Mouse (Mus musculus): ENCODE results near the gene Lrp5. TPM values are rescaled to one million over a fixed set of nuclear protein-coding genes. Genes with fewer than 3 reads are reported as not detected.

The Lrp5 gene
- total RNA-seq, 2 experiments from 2014 or later = 9.5 to 10.5 TPM

- DNase-seq (ENCODE audit: low spot score in 2 of 2) = peak; percentile 81 to 82
- intact Hi-C loops (cut with DNase I) = loop anchor here (5.0 kb wide), 1 partner anchor 77 kb away; no protein-coding TSS in a partner anchor
Measured at GRCm38 (mm10) chr19:3699508-3700438, 13.4 kb upstream of the Lrp5 start.

- intact Hi-C loops (cut with DNase I) = loop anchor here (5.0 kb wide), 1 partner anchor 76 kb away; no protein-coding TSS in a partner anchor
- no peak for DNase-seq (ENCODE audit: low spot score in 2 of 2)
Measured at GRCm38 (mm10) chr19:3698035-3698434, 11.7 kb upstream of the Lrp5 start.

- no peak for DNase-seq (ENCODE audit: low spot score in 2 of 2)
- intact Hi-C loops (cut with DNase I) = loop anchor here (5.0 kb wide), 1 partner anchor 74 kb away; no protein-coding TSS in a partner anchor
Measured at GRCm38 (mm10) chr19:3695976-3696375, 9.6 kb upstream of the Lrp5 start.

- no peak for DNase-seq (ENCODE audit: low spot score in 2 of 2)
- intact Hi-C loops (cut with DNase I) = loop anchor here (5.0 kb wide), 1 partner anchor 73 kb away; no protein-coding TSS in a partner anchor
Measured at GRCm38 (mm10) chr19:3695471-3695870, 9.1 kb upstream of the Lrp5 start.

DNA sequence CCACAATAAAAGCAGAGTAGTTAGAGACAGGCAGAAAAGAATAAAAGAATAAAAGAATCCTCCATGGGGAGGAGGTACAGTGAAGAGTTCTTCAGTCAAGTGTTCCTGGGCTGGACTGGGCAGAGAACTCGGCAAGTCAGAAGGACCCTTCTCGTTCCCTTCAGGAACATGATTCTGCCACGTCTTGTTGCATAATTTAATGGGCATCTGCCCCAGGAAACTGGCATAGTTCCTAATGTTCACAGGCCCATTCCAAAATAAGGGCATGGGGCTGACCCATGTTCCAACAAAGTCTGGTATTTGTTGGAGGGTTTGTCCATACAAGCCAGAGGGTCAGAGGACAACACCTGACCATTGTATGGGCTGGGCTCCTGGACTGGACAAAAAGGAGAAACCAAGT lies 8.6 kb upstream of the Lrp5 start:
- no peak for DNase-seq (ENCODE audit: low spot score in 2 of 2)
- intact Hi-C loops (cut with DNase I) = loop anchor here (5.0 kb wide), 1 partner anchor 73 kb away; no protein-coding TSS in a partner anchor

- DNase-seq (ENCODE audit: low spot score in 2 of 2) = no peak
- intact Hi-C loops (cut with DNase I) = loop anchor here (5.0 kb wide), 1 partner anchor 112 kb away; no protein-coding TSS in a partner anchor
Measured at GRCm38 (mm10) chr19:3694476-3694875, 8.1 kb upstream of the Lrp5 start.

DNA sequence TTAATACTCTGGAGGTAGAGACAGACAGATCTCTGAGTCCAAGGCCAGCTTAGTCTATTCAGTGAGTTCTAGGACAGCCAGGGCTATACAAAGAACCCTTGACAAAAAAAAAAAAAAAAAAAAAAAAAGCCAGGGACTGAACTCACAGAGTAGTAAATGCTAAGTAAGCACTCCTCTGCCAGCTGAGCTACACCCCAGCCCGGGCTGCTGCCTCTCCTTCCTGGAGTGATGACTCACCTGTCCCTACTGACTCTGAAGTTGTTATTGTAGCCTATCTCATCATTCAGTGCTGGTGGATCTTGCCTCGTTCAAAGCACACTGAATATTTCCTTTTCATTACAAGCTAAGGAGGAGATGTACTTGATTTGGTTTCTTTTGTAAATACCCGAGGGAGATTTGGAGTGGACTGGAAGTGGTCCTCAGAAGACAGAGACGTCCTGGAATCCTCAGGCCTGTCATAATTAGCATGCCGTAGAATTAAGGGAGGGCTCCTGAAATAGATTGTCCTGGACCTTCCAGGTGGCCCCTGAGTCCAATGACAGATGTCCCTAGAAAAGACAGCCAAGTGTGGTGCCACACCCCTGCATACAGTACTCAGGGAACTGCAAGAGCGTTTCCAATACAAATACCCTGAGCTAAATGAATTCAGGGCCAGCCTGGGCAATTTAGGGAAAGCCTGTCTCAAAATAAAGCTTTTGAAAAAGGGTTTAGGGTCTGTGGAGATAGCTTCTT lies 6.2 kb upstream of the Lrp5 start:
- intact Hi-C loops (cut with DNase I) = loop anchor here (5.0 kb wide), 1 partner anchor 110 kb away; no protein-coding TSS in a partner anchor
- DNase-seq (ENCODE audit: low spot score in 2 of 2) = no peak

DNA sequence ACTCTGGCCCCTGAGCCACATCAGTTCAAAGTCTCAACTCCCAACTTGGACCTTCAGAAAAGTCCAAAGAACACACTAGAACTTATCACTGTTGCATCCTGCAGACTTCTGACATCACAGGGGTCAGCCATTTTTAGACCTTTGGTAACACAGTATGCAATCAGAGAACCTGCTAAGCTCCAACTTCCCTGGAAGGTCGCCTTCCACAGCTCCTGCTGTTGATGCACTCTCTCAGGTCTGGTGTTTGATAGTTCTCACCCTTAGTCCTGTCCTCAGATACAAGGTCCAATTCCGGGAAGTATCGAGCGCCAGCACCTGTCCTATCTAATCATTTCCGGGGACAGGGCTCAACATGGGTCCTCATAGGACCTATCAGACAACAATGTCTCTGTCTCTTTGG lies 5.0 kb upstream of the Lrp5 start:
- intact Hi-C loops (cut with DNase I) = loop anchor here (5.0 kb wide), 1 partner anchor 109 kb away; no protein-coding TSS in a partner anchor
- no peak for DNase-seq (ENCODE audit: low spot score in 2 of 2)

GRCm38 (mm10) chr19:3687676-3688171 lies 1.4 kb upstream of the Lrp5 start:
- DNase-seq (ENCODE audit: low spot score in 2 of 2) = peak; percentile 31 to 53
- intact Hi-C loops (cut with DNase I) = no loop called here

GRCm38 (mm10) chr19:3685611-3686214 lies 651 bp downstream of the Lrp5 start:
- intact Hi-C loops (cut with DNase I) = no loop called here
- no peak for DNase-seq (ENCODE audit: low spot score in 2 of 2)

DNA sequence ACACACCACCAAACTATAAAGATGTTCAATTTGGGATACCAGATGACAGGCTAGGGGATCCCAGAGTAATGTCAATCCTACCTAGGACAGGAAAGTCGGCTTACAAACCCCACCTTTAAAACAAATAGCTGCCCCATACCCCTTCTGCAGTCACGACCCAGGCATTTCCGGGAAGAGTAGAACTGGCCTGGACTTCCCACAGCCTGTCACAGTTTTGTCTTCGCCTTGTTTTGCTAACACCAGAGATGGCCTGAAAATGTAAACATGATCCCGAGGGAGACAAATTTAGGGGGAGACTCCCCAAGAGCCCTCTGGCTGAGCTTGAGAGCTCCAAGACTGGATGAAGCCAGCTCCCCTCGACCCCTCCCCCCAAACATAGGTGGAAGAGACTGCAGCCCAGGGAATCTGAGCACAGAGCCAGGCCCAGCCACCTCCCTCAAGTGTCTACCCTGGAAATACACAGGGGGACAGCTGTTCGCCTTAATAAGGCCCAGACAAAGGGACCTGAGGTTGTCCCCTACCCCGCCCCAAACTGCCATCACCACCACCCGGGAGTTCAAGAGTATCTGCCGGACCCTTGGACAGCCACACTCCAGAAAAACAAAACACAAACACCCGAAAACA lies 1.3 kb downstream of the Lrp5 start:
- DNase-seq (ENCODE audit: low spot score in 2 of 2) = no peak
- intact Hi-C loops (cut with DNase I) = no loop called here

DNA sequence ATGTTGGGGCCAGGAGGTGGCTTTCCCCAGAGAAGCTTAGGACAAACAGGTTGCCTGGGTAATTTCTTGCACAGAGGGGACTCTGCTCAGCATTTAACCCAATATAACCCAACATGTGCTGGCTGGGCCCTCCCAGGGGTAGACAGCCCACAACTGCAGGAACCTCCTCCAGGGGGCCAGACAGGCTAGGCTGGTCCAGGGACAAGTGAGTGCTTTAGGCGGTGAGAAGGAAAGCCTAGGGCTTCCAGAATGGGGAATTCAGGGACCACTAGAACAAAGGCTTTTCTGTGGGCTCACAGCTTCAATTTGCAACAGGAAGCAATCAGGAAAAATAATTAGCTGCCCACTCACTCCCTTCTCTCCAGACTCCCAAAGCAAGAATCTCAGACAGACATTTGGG lies 1.9 kb downstream of the Lrp5 start:
- intact Hi-C loops (cut with DNase I) = no loop called here
- no peak for DNase-seq (ENCODE audit: low spot score in 2 of 2)

- peak in 1 of 2 experiments; percentile 54 for DNase-seq (ENCODE audit: low spot score in 2 of 2)
- intact Hi-C loops (cut with DNase I) = no loop called here
Measured at GRCm38 (mm10) chr19:3681310-3681934, 4.9 kb downstream of the Lrp5 start.

DNA sequence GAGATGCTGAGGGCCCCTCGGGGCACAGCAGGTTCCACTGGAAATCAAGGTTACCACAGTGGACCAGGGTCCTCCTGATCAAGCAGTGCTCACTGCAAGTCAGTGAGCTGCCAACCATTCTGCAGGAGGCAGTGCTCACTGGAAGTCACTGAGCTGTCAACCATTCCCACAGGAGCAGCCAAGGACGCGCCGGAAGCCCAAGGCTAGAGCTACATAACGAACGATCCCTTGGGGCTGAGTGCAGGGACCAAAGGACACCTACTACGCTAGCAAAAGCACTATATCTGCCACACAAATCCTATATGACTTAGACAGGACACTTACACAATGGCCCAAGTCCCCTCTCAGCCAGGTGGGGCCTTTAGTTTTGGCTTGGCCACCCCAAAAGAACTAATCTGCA lies 5.6 kb downstream of the Lrp5 start:
- intact Hi-C loops (cut with DNase I) = no loop called here

GRCm38 (mm10) chr19:3674122-3674855 lies 12.1 kb downstream of the Lrp5 start:
- intact Hi-C loops (cut with DNase I) = no loop called here
- DNase-seq (ENCODE audit: low spot score in 2 of 2) = no peak

More for the DNA sequence above, 5.6 kb downstream of the Lrp5 start:
- DNase-seq (ENCODE audit: low spot score in 2 of 2) = no peak

GRCm38 (mm10) chr19:3673149-3673548 lies 13.2 kb downstream of the Lrp5 start:
- DNase-seq (ENCODE audit: low spot score in 2 of 2) = no peak
- intact Hi-C loops (cut with DNase I) = no loop called here

GRCm38 (mm10) chr19:3669100-3669499 lies 17.3 kb downstream of the Lrp5 start:
- intact Hi-C loops (cut with DNase I) = no loop called here
- DNase-seq (ENCODE audit: low spot score in 2 of 2) = no peak

- no peak for DNase-seq (ENCODE audit: low spot score in 2 of 2)
- intact Hi-C loops (cut with DNase I) = no loop called here
Measured at GRCm38 (mm10) chr19:3668551-3668950, 17.8 kb downstream of the Lrp5 start.

Data from left cerebral cortex, postnatal 14 days (tissue).